Mouse (Mus musculus) forebrain, embryonic 14.5 days (tissue): ENCODE data around the gene Tmem39a. TPM values are rescaled to one million over a fixed set of nuclear protein-coding genes. Genes with fewer than 3 reads are reported as not detected.

Experiments used
- ATAC-seq: fragments of 200-750 bp; cut with Nextera tagmentation; 2 replicates; pipeline ENCODE4 v1.8.0; 2017; ENCODE audit warnings: mild to moderate bottlenecking, moderate library complexity
- DNase-seq: peaks from one replicate; pipeline ENCODE4 v3.0.0-alpha.2; 2015; ENCODE audit warnings: low spot score
- H3K27ac ChIP-seq: fragments of 300-500 bp; sonication (generic); 2 replicates; pipeline ENCODE4 v1.5.1; 2014; ENCODE audit warnings: low read depth, mild to moderate bottlenecking, control low read depth, low read length, moderate library complexity
- H3K27me3 ChIP-seq: fragments of 300-500 bp; sonication (generic); replicated peaks from 2 replicates; pipeline ENCODE4 v1.6.1; 2014; ENCODE audit warnings: low read length, control low read depth, mixed read lengths; ENCODE audit not compliant: control insufficient read depth, insufficient read depth
- H3K36me3 ChIP-seq: fragments of 300-500 bp; sonication (generic); 2 replicates; pipeline ENCODE4 v1.6.1; 2014; ENCODE audit warnings: low read length, control low read depth; ENCODE audit not compliant: control insufficient read depth, insufficient read depth
- H3K4me1 ChIP-seq: fragments of 300-500 bp; sonication (generic); 2 replicates; pipeline ENCODE4 v1.6.1; 2014; ENCODE audit warnings: antibody characterized with exemption, low read length, control low read depth; ENCODE audit not compliant: control insufficient read depth, insufficient read depth
- H3K4me2 ChIP-seq: fragments of 300-500 bp; sonication (generic); 2 replicates; pipeline ENCODE4 v1.6.1; 2014; ENCODE audit warnings: mild to moderate bottlenecking, control low read depth, low read length
- H3K4me3 ChIP-seq: fragments of 300-500 bp; sonication (generic); 2 replicates; pipeline ENCODE4 v1.5.1; 2014; ENCODE audit warnings: low read depth, low read length, control low read depth
- H3K9ac ChIP-seq: fragments of 300-500 bp; sonication (generic); 2 replicates; pipeline ENCODE4 v1.6.1; 2014; ENCODE audit warnings: mild to moderate bottlenecking, low read length, control low read depth, moderate library complexity
- H3K9me3 ChIP-seq: fragments of 300-500 bp; sonication (generic); replicated peaks from 2 replicates; pipeline ENCODE4 v1.6.1; 2016; ENCODE audit warnings: low read length, control low read depth, mixed read lengths; ENCODE audit not compliant: control insufficient read depth
- WGBS: fragments of 180-500 bp; shearing (Covaris S2); extraction: QIAGEN DNeasy Blood & Tissue Kit; methylation state at CpG from one replicate; pipeline ENCODE4 v1.1.7; 2014; 5-methylcytosine and 5-hydroxymethylcytosine counted together
- polyA plus RNA-seq: library from polyadenylated mRNA; unstranded; fragments of >200 nt; fragmentation: Nextera tagmentation; extraction: Ambion mirVana; gene quantifications from 2 replicates; pipeline ENCODE4 v1.2.1, GENCODE M21; 2014

The Tmem39a gene
- polyA plus RNA-seq, result 41.6 and 42.6 TPM in 2 replicates

DNA sequence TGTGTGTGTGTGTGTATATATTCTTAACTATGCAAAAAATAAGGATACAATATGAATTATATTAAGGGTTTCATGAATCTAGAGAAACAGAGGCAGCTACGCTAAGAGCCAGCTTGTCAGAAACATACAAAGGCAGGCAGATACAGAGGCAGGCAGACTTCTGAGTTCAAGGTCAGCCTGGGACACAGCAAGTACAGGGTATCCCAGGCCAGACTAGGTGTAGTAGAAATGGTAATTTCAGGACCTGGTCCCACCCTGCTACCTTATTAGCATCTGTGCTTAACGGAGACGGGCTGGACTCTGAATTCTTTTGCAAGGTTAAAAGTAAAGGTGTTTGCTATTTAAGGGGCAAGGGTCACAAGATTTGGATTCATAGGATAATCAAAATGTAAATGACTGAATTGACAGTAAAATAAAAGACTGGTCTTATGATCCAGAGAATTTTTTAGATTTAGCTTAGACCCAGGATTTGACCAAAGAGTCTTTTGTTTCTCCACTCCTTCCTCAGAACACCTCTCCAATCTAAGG lies at the start of gene Tmem39a:
Tmem39a (plus strand) TSS at position 478 of the 528 bp plus-strand sequence.
- Histone ChIP-seq H3K4me1 (no peaks in the 10 kb centered on the region), H3K9me3 (no peaks in the 10 kb centered on the region), H3K9ac (no peak within 1 kb of the TSS), H3K27me3 (peaks cover 4% of the 10 kb centered on the region; the same call in 1 of the 2 replicates), H3K4me2 (no peak within 1 kb of the TSS), H3K27ac (no peak within 1 kb of the TSS), H3K4me3 (no peak within 1 kb of the TSS), H3K36me3 (no peaks in the 10 kb centered on the region)
- WGBS, result 85% methylated on average over 3 of the region's 3 CpGs
- ATAC-seq (no peak), DNase-seq (no peak)

DNA sequence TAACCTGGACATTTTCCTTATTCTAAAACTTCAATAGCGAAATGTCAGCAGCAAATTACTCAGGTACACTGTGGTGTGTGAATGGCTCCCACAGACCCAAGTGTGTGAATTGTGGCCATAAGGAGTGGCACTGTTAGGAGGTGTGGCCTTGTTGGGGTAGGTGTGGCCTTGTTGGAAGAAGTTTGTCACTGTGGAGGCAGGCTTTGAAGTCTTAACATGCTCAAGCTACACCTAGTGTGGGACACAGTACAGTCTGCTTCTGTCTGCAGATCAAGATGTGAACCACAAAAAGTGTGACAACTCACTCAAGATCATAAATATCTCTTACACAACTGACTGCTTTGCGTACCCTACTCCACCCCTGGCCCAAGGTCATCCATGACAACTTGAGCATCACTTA lies 47.7 kb upstream of the Tmem39a start:
- Histone ChIP-seq H3K4me2 (no peak overlapping the region), H3K27me3 (no peaks in the 10 kb centered on the region), H3K9me3 (no peaks in the 10 kb centered on the region), H3K4me1 (no peaks in the 10 kb centered on the region), H3K9ac (no peak overlapping the region), H3K27ac (no peak overlapping the region), H3K36me3 (peaks cover 71% of the 10 kb centered on the region), H3K4me3 (no peak overlapping the region)
- no peak for DNase-seq
- WGBS, result 96% methylated on average over 2 of the region's 2 CpGs
- no peak for ATAC-seq

DNA sequence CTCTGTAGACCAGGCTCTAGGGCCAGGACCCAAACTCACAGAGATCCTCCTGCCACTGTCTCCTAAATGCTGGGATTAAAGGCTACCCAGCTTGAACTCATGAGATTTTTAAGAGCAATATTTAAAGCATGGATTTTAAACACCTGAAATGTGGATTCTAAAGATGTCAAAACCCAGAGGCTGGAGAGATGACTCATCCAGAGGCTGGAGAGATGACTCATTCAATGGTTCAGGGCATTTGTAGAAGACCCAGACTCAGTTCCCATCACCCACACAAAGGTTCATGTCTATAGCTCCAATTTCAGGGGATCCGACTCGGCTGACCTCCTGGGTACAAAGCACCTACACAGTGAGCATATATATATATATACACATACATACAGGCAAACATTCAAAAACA lies 39.4 kb upstream of the Tmem39a start:
- H3K36me3 ChIP-seq, result peaks cover 32% of the 10 kb centered on the region
- no peak overlapping the region for H3K9ac ChIP-seq
- H3K27ac ChIP-seq, result no peak overlapping the region
- DNase-seq, result no peak
- no peak for ATAC-seq
- no peak overlapping the region for H3K4me2 ChIP-seq
- peaks cover 11% of the 10 kb centered on the region for H3K4me1 ChIP-seq
- H3K27me3 ChIP-seq, result no peaks in the 10 kb centered on the region
- H3K9me3 ChIP-seq, result no peaks in the 10 kb centered on the region
- WGBS, result 98% methylated on average over 2 of the region's 2 CpGs
- no peak overlapping the region for H3K4me3 ChIP-seq

DNA sequence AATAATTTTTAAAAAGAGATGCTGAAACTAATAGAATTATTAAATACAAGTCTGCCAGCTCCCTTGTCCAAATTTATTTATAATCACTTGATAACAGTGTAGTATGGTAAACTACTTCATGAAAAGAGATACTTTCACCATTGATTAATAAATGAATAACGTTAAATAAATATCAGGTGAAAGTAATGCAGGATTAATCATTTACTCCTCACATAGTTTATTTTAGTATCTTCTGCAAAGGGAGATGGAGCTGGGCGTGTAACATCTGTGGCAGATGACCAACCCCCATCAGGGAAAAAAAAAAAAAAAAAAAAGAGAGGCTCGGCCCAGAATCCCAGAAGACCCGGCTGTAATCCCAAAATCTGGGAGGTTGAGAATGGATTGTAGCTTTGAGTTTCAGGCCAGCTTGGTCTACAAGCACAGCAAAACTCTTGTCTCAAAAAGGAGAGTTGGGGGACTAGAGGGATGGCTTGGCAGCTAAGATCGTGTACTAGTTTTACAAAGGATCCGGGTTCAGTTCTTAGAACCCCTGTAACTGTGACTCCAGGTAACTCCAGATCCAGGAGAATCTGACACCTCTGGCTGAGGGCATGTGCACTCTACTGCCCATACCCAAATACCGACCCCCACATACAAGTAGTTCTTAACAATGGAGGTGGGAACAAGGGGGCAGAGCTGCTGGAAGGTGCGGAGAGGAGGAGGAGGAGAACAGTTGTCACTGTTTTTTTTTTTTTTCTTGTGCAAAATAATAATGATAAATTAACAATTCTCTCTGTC lies 37.1 kb upstream of the Tmem39a start:
- Histone ChIP-seq H3K36me3 (peaks cover 35% of the 10 kb centered on the region), H3K27ac (no peak overlapping the region), H3K4me2 (peak overlapping the region; percentile 64), H3K4me1 (peaks cover 11% of the 10 kb centered on the region), H3K9ac (peak overlapping the region; percentile 94), H3K27me3 (no peaks in the 10 kb centered on the region), H3K9me3 (no peaks in the 10 kb centered on the region), H3K4me3 (peak overlapping the region; percentile 95)
- 35% methylated on average over 8 of the region's 8 CpGs for WGBS
- DNase-seq (no peak), ATAC-seq (no peak)

DNA sequence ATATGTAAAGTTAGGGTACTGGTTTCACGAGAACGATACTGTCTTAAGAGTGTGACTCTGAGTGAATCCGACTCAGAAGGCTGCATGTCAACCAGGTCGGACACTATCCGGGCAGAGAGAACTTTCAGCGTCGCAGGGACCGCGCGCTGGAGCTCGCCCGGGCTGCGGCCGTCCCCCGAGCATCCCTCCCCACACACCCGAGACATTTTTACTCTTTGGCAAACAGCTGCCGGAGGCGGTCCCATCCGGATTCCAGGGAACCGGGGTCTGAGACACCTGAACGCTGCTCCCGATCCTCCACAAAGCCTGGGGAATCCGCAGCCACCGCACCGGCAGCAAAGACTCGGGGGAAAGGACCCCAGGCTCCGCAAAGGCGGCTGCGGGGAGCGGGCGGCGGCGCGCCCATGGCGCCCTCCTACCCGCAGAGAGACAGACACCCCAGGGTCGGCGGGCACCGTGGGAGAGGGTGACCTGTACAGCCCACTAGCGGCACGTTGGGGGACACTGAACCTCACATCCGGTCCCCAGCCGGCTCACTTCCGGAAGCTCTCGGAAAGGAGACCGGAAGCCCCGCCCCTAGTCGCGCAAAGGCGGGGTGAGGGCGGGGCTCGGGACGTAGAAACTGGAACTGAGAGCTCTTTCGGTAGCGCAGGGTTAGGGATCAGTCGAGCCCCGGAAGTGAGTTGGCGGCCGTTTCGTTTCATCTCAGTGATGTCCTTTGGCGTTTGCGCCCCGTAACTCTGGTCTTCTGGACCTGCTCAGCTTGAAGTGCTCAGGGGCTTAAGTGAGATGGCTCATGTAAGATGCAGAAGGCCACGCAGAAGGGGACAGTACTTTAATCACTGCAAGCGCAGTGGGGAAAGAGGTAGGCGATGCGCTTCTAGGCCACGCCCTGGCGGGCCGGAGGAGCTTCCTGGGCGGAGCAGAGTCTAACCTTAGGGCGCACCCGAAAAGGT lies 36.1 kb upstream of the Tmem39a start, which contains the start of gene Timmdc1:
Timmdc1 (minus strand) TSS at position 535 of the 956 bp plus-strand sequence.
- H3K4me2 ChIP-seq, result peak within 1 kb of the TSS; percentile 64
- H3K27ac ChIP-seq, result peak within 1 kb of the TSS; percentile 90
- H3K9me3 ChIP-seq, result no peaks in the 10 kb centered on the region
- H3K36me3 ChIP-seq, result peaks cover 40% of the 10 kb centered on the region
- under 1% methylated on average over 73 of the region's 73 CpGs for WGBS
- H3K9ac ChIP-seq, result peak within 1 kb of the TSS; percentile 94
- H3K4me1 ChIP-seq, result peaks cover 11% of the 10 kb centered on the region
- H3K27me3 ChIP-seq, result no peaks in the 10 kb centered on the region
- peak within 1 kb of the TSS; percentile 95 for H3K4me3 ChIP-seq
- ATAC-seq (peak; percentile 99), DNase-seq (peak; percentile 98)

DNA sequence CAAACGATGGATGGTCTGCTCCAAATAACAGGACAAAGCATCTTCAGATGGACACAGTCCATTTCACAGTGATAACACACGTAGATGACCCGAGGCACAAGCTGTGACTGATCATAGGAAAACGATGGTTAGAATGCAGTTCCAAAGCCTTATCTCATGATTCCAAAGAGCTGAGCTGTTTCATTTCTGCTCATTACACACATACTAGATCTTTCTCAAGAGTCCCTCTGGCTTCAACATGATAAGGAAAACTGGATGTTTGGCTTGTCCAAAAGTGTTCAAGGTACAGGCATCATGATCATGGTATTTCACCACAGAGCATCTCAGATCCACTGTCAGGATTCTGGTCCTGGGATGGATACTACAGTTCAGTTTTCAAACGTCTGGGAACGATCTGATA lies 32.2 kb upstream of the Tmem39a start:
- peaks cover 70% of the 10 kb centered on the region for H3K36me3 ChIP-seq
- no peak overlapping the region for H3K9ac ChIP-seq
- peaks cover 10% of the 10 kb centered on the region for H3K4me1 ChIP-seq
- H3K27me3 ChIP-seq, result no peaks in the 10 kb centered on the region
- no peak overlapping the region for H3K4me3 ChIP-seq
- ATAC-seq (no peak), DNase-seq (no peak)
- H3K9me3 ChIP-seq, result no peaks in the 10 kb centered on the region
- H3K27ac ChIP-seq, result no peak overlapping the region
- WGBS, result 93% methylated on average over 6 of the region's 6 CpGs
- H3K4me2 ChIP-seq, result no peak overlapping the region

DNA sequence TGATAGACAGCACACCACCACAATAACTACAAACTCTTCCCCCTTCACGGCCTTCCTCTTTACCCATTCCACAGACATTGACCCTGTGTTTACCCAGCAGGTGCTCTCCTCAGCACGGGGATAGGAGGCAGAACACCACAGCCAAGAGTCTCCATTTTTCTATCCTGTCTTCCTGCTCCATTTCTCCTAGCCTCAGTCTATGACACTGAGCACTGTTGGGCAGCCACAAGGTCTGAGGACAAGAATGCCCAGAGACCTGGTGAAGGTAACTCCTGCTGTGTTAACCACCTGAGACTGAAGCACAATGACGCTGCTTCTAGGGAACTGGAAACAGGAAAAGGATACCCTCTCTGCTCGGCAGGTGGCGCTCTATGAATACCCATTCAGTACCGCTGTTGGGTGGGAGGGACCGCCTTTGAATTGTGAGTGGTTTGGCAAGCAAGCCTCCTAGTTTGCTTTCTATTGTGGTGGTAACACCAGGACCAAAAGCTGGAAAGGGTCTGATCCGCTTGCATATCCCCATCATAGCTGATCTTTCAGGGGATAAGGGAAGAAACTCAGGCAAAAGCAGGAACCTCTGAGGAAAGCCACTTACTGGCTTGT lies 21.9 kb upstream of the Tmem39a start:
- H3K36me3 ChIP-seq, result peaks cover 91% of the 10 kb centered on the region
- DNase-seq (peak; percentile 85), ATAC-seq (peak; percentile 71)
- H3K4me3 ChIP-seq, result no peak overlapping the region
- H3K9ac ChIP-seq, result no peak overlapping the region; the same call in 1 of the 2 replicates
- H3K4me2 ChIP-seq, result no peak overlapping the region
- no peak overlapping the region for H3K27ac ChIP-seq
- H3K9me3 ChIP-seq, result no peaks in the 10 kb centered on the region
- no peaks in the 10 kb centered on the region for H3K4me1 ChIP-seq
- WGBS, result 39% methylated on average over 8 of the region's 8 CpGs
- no peaks in the 10 kb centered on the region for H3K27me3 ChIP-seq

DNA sequence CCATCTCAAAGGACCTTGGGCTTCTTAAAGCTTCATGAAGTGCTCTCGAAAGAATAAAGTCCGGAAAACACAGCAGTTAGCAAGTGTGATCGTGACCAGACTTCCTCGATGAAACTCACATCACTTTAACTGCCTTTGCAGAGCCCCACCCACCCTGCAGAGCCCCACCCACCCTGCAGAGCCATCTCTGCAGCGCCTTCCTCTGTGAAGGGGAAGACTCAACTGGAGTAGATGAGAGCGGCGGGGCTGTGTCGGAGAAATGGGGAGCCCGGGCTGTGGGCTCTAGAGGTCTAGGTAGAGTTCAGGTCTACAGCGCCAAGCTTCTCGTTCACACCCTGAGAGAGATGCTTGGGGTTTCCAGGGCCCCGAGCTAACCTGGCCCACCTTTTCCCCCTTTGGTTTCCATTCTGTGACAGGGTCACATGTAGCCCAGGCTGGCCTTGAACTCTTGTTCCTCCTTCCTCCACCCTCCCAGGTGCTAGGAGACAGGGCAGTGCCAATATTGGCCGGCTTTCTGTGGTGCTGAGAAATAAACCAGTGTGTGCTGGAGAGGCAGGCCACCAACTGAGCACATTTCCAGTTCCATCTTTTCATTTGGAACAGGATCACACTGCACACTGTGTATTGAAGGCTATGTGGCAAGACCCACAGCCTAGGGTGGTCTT lies 19.6 kb upstream of the Tmem39a start:
- H3K9me3 ChIP-seq, result no peaks in the 10 kb centered on the region
- DNase-seq, result no peak
- no peaks in the 10 kb centered on the region for H3K4me1 ChIP-seq
- no peaks in the 10 kb centered on the region for H3K27me3 ChIP-seq
- WGBS, result 93% methylated on average over 13 of the region's 13 CpGs
- no peak overlapping the region for H3K27ac ChIP-seq
- H3K9ac ChIP-seq, result no peak overlapping the region
- no peak overlapping the region for H3K4me3 ChIP-seq
- H3K4me2 ChIP-seq, result no peak overlapping the region
- ATAC-seq, result no peak
- peaks cover 89% of the 10 kb centered on the region for H3K36me3 ChIP-seq
